Mouse (Mus musculus) B cell, adult 2 months (primary cell): Measurements from ENCODE around the gene Ptk7.
"Not testable (repeated sequence)": the region's sequence is repeated elsewhere in the genome, so short reads cannot be mapped to it uniquely, and the experiment has no call there.

Experiments used
- DNase-seq, 2 experiments: peaks; one replicate each; pipeline ENCODE4 v3.0.0; 2022

Gene Ptk7

DNA sequence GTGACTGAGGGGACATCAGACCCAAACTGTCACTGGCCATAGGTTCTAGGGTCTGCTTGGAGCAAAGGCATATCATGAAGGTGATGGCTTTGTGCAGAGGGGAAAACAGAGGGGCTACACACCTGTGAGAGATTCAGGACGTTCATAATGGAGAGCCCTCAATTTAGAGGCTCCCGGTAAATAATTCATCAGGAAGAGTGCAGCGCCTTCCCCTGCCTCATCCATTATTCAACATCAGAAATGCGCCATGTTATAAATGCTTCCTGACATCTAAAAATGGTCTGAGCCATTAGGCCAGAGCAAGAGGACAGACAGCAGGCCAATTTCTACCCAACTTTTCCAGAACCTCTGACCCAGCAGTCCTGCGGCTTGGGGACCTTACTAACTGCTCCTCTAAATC lies 24.2 kb downstream of the Ptk7 start:
- DNase-seq = no peak

DNA sequence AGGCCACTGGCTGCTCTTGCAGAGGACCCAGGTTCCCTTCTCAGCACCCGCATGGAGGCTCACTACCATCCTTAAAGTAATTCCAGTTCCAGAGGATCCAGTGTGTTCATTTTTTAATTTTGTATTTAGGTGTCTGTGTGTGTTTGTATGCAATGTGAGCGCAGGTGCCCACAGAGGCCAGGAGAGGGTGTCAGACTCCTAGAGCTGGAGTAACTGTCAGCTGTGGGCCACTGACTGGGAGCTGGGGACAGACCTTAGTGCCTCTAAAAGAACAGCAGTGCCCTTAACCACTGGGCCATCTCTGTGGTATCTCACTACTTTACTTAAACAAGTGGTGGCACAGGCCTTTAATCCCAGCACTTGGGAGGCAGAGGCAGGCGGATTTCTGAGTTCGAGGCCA lies 26.1 kb downstream of the Ptk7 start:
- no peak for DNase-seq

DNA sequence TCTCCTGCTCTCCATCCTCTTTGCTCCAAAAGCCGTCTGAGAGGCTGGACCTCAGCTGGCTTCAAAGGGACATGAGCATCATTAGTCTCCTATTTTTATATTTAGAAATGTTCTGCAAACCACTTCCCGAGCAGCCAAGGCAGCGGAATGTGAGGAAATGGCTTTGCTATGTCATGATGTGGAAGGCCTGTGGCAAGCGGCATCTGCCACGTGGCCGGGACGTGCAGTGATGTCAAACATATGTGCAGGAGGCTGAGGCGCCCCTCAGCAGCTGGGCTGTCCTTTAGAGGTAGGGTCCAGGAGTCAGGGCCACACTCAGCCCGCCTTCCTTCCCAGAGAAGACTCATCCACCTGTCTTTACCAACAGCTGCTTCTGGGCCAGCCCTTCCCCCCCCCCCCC lies 27.1 kb downstream of the Ptk7 start:
- DNase-seq = no peak

DNA sequence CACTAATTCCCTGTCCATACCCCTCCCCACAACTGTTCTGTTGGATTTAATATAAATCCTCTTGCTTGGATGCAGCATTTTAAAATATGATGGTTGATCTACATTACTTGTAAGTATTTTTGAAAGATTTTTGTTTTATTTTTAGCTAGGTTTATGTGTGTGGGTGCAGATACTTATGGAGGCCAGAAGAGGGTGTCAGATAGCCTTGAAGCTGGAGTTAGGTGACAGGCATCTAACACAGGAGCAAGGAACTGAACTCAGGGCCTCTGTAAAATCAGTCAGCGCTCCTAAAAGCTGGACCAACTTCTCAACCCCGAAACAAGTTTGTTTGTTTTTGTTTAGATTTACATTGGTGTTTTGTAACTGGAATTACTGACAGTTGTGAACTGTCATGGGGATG lies 28.7 kb downstream of the Ptk7 start:
- no peak for DNase-seq

DNA sequence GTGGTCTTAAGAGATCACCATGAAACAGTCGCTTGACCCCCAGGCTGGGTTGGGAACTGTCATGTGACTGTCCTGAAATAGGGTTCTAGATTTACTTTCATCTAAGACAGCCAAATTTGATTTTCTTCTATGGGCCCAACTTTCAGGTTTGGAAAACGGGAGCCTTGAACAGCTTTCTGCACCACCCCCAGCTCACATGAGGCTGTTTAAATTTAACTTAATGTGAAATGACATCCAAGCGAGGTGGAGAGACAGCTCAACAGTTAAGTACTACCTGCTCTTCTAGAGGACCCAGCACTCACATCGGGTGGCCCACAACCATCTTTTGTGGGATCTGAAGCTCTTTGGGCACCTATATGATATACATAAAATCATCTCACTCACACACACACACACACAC lies 30.3 kb downstream of the Ptk7 start:
- no peak for DNase-seq

DNA sequence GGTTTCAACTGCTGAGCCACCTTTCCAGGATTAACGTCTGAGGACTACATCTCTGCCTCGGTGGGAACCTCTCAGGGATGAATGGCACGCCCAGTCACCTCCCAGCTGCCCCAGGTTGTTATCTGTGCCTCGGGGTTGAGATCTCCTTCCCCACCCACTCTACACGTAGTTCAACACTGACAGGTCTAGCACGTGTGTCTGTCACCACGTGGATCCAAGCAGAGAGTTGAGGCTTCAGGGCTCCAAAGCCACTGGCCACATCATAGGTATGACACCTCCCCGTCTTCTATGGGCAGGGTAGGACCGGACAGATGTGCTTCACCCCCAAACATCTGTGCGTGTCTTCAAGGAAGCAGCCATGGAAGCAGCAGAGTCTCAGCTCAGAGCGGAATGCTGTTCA lies 31.3 kb downstream of the Ptk7 start:
- DNase-seq = no peak

DNA sequence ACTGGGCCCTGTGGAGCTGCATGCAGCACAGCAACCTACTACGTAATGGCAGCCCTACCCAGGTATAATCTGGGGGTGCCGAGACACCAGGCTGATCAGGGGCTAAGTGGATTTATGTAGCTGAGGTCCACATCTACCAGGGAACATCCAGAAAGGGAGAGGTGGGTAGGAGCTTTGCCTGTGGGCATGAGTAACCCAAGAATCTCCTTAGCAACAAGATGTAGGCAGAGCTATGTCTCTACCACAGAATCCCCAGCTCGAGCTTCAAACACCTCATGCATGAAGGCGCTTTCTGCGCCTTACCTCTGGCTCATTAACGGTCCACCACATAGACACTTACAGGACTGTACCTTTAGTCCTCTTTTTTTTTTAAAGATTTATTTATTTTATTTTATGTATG lies 34.0 kb downstream of the Ptk7 start:
- DNase-seq = no peak

DNA sequence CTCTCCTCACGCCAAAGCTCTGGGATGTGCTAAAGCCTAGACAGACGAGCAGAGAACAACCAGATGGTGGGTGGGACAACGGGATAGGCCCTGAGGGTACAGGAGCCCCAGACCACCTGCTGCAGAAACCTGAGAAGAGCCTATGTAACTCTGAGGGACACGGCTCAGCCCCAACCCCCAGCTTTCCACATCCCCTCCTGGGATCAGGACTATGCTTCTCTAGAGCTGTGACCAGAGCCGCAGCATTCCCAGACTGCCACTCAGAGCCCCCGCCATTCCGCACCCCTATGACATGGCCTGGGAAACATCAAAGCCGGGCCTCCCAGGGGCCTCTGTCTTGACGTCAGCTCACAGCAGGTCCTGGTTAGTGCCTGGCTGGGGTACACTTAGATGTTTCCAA lies 34.7 kb downstream of the Ptk7 start:
- DNase-seq = no peak

DNA sequence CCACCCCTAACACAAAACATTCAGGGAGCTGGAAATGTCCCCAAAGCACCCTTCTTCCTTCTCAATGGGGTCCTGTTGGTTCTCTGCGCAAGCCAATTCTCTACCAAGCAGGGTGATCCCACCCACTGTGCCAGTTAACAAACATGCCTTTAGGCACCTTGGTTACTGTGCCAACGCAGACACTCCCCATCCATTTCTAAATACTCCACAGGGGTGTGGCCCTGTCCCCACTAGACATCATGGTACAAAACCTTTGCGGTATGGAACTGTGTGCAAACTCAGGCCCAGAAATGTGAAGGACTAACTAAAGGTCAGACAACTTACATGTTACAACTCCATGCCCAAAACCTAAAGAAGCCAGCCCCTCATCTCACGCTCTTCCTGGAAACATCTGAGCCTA lies 36.2 kb downstream of the Ptk7 start:
- DNase-seq = no peak

DNA sequence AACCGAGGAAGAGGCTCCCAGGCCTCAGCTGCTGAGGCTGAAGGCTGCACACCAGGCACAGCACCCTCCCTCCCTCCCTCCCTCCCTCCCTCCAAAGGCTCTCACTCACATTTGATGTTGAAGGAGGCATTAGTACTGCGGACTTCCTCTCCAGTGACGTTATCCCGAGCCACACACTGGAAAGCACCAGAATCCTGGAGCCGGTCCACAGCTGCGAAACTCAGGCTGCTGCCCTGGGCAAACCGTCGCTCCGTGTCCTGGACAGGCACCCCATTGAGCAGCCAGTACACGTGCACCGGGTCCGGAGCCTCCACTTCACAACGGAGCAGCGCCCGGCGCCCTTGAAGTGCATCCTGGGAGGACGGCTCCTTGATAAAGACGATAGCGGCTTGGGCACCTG lies 37.9 kb downstream of the Ptk7 start:
- no peak for DNase-seq

DNA sequence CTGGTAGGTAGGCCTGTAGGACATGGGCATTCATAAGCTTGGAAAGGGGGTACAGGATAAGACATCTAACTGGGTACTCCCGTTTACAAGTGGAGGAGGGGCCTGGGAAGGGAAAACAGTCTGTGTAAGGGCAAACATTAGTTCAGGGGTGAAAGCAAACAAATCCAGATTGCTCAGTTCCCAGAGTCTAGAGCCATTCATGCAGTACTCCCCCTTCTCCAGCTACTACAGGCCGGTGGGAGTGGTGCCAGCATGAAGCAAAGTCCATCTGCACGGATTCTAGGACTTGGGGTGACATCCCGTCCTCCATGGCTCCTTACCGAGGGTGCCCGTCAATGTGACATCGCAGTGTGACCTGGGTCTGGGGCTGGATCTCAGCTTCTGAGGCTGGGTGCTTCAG lies 38.9 kb downstream of the Ptk7 start:
- no peak for DNase-seq

DNA sequence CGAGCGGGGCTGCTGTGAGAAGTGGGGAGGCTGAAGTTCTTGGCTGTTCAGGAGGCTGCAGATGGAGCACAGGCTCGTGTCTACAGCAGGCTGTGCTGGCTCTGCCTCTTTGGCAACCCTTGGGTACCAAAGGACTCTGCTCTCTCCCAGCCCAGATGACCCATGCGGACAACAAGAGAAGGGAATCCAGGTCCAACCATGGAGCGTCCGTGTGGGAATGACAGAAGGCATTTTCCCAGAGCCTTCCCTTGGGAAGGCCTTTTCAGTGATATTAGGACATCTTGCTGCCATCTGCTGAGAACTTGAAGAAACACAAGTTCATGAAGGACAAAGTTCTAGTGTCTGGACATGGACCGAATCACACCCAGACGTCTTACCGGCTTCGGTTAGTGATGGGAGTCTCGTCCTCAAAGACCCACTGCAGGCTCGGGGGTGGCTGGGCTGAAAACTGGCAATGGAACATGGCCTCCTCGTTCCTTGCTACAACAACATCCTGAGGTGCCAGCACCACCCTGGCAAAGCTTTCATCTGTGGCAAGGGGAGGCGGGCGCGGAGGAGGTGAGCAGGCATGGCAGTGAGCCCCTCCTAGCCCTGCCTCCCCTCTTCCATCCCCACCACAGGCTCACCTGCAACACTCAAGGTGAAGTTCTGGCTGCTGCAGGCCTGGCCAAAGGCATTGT lies 39.5 kb downstream of the Ptk7 start:
- no peak for DNase-seq

DNA sequence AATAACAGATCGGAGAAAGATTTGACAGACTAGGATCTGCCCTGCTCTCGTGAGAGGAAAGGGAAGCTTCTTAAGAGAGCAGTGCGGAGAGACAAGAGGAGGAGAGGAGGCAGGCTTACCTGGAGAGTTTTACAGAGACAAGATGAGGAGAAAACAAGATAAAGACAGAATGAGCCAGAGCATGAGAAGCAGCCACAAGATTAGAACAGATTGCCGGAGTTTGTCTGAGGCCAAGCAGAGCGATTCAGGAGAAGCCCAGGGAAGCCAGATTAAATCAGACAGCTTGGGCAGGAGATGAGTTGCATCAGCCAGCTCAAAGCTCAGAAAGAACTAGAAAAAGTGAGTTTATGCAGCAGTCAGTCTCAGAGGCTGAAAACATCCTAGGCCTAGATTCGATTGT lies 40.4 kb downstream of the Ptk7 start:
- no peak for DNase-seq

DNA sequence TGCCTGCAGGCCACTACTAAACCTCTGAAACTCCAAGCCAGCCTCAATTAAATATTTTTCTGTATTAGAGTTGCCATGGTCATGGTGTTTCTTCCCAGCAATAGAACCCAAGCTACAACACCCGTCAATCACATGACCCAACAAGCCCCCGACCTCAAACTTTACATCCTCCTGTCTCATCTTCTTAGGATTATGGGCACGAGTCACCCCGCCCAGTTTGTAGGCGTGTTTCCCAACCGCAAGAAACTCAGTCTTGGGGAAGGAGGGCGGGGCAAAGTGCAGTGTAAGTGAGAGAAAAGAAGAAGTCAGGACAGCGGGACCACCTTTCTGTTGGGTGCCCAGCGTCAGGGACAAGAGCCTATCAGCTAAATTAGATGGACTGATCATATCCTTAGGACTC lies 41.1 kb downstream of the Ptk7 start:
- no peak for DNase-seq

DNA sequence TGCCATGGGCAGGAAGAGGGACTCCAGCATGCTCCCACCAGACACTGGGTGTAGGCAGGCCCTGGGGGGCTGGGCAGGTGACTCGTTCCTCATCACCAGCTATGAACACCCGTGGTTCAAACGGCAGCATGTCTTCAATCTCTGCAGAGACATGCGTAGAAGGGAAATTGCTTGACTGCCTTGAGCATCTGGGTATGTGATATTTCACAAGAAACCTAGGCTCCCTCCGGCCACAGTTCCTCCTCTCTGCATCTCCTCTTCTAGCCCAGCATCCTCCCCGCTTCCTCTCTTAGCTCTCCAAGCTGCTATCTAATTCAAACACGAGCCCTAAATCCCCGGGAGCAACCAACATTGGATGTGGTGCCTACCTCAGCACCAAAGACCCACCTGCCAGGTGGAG lies 43.0 kb downstream of the Ptk7 start:
- no peak for DNase-seq

DNA sequence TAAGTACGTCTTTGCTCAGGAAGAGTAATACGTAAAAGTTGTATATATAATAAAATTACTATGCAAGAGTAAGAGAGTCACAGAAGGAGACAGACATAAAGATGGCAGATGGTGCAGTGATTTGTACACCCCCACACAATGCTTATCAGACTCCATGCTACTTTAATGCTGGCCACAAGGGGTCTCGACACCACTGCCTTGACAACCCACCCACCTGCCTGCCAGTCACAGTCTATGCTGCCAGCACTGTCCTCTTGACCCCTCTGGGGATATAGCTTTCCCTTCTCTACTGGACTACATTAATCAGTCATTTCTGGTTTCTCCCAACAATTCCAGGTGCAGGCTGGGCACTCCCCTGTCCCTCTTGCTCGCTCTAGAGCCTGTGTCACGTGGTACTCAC lies 50.7 kb downstream of the Ptk7 start:
- no peak for DNase-seq

DNA sequence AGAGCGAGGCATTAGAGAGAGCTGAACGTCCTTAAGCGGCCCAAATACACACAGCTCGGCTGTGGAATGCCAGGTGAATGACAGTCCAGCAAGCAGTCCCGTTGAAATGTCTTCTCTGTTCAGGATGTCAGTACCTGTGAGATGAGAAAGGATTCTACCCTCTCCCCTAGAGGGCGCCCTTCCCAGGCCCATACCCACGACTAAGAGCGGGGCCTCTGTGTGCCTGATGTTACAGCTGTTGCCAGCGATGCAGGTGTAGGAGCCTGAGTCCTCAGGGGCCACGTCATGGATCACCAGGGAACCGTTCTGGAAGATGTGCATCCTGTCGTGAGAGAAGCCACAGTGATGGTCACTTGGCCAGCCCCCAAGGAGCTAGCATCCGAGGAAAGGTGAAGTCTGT lies 53.2 kb downstream of the Ptk7 start:
- DNase-seq = peak; percentile 44 to 49

DNA sequence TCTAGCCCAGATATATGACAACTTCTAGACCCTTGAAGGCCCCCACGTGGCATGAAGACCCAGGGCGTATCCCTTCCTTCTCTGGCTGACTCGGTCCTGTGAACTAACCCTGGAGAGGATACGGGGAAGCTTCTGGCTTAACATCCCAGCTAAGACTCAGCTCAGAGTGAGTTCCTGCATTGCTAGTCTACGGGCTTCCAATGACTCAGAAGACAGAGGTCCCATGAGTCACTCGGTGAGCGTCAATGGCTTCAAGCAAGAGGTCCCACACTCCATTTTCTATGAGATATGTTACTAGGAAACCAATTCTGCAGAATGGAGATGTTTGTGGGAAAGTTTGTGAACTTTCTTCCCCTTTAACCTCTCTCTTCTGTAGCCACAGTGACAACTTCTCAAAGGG lies 54.8 kb downstream of the Ptk7 start:
- no peak for DNase-seq

DNA sequence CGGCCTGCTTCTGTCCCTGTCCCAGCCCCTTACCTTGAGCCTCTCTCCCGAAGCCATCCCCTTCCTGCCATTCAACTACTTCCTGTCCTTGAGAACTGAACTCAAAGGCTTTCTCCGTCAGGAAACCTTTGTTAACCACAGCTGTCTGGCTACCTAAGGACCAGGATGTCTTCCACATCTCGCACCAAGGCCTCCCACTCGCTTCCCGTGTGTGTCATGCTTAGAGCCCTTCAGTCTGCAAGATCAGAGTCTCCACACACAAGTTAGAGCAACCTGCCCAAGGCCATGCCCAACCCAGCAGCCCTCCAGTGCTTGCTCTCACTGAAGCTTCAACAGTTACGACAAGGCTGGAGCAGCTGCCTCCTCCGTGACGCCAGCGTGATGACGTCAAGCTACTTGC lies 58.3 kb downstream of the Ptk7 start:
- no peak for DNase-seq

DNA sequence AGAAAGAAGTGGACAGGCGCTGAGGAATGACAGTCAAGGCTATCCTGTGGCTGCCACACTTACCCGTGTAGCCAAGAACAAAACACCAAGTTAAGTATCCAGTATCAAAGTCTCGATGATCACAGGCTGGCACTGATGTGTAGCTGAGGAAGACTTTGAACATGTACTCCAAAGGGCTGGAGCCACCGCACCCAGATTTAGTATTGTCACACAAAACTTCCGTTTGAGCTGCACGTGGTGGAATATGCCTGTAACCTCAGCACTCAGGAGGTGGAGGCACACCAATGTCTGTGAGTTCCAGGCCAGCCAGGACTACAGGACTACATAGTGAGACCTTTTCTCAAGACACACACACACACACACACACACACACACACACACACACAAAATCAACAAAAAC lies 70.2 kb downstream of the Ptk7 start:
- DNase-seq = no peak

DNA sequence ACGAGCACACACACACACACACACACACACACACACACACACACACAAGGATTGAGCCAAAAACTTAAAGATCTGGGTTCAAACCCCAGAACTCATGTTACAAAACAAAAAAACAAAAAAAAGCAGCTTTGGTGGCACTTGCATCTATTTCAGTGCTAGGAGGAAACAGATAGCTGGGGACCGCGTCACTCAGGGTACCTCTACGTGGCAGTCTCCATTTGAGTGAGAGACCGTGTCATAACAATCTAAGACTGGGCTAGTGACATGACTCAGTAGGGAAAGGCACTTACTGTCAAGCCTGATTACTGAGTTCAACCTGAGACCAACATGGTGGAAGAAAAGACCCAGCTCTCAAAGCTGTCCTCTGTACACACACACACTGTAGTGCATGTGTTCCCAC lies 71.2 kb downstream of the Ptk7 start:
- no peak for DNase-seq

DNA sequence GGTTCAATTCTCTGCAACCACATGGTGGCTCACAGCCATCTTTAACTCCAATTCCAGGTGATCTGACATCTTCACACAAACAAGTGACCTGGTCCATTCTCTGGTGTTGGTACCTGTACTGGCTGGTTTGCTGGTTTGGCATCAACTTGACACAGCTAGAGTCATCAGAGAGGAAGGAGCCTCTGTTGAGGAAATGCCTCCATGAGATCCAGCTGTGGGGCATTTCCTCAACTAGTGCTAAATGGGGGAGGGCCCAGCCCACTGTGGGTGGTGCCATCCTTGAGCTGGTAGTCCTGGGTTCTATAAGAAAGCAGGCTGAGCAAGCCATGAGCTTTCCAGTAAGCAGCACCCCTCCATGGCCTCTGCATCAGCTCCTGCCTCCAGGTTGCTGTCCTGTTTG lies 72.0 kb downstream of the Ptk7 start:
- DNase-seq = not testable (repeated sequence)

DNA sequence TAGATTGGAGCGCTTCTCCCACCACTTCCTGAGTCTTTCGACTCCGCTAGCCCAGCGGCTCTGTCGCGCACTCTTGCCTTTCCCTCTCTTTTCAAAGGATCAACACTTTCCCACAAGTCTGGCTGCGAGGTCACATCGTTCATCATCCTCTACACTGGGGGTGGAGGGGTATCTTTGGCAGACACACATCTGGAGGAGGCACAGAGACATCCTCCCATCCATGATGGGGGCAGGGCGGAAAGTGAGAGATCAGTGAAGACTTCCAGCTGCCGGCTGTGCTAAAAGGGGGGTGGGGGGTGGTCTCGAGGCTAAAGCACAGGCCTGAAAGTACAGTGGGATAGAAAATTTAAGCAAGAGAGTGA lies 72.7 kb downstream of the Ptk7 start:
- DNase-seq = no peak

DNA sequence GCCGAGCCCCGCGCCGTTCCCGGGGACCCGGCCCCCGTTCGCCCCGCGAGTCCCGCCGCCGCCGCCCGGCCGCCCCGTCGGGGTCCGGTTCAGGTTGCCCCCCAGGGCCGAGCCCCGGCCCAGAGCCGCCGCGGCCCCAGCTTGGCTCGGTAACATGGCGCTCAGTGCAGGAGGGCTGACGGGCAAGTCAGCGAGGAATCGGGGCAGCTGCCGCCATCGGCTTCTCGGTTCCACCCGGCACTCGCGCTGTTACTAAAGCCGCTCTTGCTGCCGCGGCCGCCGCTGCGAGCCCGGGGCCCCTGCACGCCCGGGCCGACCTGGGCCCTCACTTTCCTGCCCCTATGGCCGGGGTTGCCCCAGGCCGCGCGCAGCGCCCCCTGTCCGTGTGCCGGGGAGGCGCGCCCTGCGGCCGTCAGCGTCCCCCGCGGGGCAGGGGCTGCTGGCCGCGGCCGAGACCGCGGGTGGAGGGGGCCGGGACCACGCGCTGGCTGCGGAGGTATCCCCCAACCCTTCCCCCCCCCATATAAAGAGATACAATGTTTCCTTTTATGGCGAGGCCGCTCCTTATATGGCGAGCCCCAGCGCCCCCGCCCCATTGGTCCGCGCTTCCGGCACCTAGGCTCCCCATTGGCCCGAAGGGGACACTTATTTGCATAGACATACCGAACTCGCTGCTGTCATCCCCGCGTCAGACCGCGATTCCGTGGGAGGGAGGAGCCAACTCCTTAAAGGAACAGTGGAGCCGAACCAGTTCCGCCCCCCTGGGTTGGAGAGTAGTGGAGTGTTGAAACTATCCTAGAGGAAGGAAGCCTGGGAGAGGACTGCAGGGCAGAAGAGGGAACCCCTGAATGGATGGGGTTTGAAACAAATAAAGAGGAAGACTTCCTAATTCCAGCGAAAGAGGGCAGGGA lies 73.4 kb downstream of the Ptk7 start, which contains the start of gene Srf:
Gene Srf (minus strand): TSS at position 503 of the 911 bp plus-strand sequence.
- peak; percentile 93 to 96 for DNase-seq
